Mouse (Mus musculus): Measurements from ENCODE around the gene Sh3bgrl3.

DNA sequence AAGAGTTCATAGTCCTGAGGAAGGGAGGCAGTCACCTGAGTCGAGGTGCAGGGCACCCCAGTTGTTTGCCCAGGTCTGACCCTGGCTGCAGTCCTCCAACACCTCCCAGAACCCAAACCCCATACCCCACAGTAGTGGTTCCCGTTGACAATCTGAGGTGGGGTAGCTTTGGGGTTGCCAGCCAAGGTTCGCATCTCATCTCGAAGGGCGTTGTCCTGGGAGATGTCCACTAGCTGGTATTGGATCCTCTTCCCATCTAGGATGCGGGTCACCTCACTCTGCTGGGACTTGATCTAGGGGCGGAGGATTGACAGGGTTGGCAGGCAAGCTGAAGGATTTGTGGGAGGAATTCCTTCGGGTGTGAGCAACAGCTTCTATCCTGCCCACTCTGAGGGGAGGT is 796 bp downstream of the Sh3bgrl3 start:
- no peak for TF ChIP-seq CTCF (IDR thresholded peaks at IDR 0.05; ENCODE audit: low read depth, low read length)
- no peak for TF ChIP-seq POLR2A (IDR thresholded peaks at IDR 0.05; ENCODE audit: extremely low read depth, insufficient read depth, low read length)
